Mouse (Mus musculus): ENCODE measurements around the gene Pitpnb.

- TF ChIP-seq CTCF (IDR thresholded peaks at IDR 0.05; ENCODE audit: low read depth) (no peak), EP300 (optimal IDR thresholded peaks at IDR 0.05) (no peak)
Observed at GRCm38 (mm10) chr5:111318946-111319345, 11.6 kb upstream of the Pitpnb start.

Measured in stomach, postnatal 0 days (tissue).